Mouse (Mus musculus) neural tube, embryonic 14.5 days (tissue): Measurements from ENCODE around the gene Gm8909. TPM values are rescaled to one million over a fixed set of nuclear protein-coding genes. Genes with fewer than 3 reads are reported as not detected.
"Not testable (repeated sequence)": the region's sequence is repeated elsewhere in the genome, so short reads cannot be mapped to it uniquely, and the experiment has no call there.

ENCODE experiments used
- ATAC-seq: fragments of 200-750 bp; cut with Nextera tagmentation; 2 replicates; pipeline ENCODE4 v1.8.0; 2017; ENCODE audit warnings: low read depth, mild to moderate bottlenecking, moderate TSS enrichment, moderate library complexity
- H3K27ac ChIP-seq: fragments of 300-500 bp; sonication (generic); 2 replicates; pipeline ENCODE4 v1.5.1; 2014; ENCODE audit warnings: low read depth, mild to moderate bottlenecking, control low read depth, low read length, moderate library complexity, mixed read lengths
- H3K27me3 ChIP-seq: fragments of 300-500 bp; sonication (generic); 2 replicates; pipeline ENCODE4 v1.6.1; 2014; ENCODE audit warnings: low read length; ENCODE audit not compliant: control insufficient read depth, insufficient read depth
- H3K36me3 ChIP-seq: fragments of 300-500 bp; sonication (generic); 2 replicates; pipeline ENCODE4 v1.6.1; 2014; ENCODE audit warnings: low read length, mixed read lengths; ENCODE audit not compliant: control insufficient read depth, insufficient read depth
- H3K4me1 ChIP-seq: fragments of 300-500 bp; sonication (generic); 2 replicates; pipeline ENCODE4 v1.6.1; 2014; ENCODE audit warnings: low read length; ENCODE audit not compliant: control insufficient read depth, insufficient read depth
- H3K4me2 ChIP-seq: fragments of 300-500 bp; sonication (generic); 2 replicates; pipeline ENCODE4 v1.6.1; 2014; ENCODE audit warnings: mild to moderate bottlenecking, low read depth, low read length, control low read depth
- H3K4me3 ChIP-seq: fragments of 300-500 bp; sonication (generic); 2 replicates; pipeline ENCODE4 v1.5.1; 2014; ENCODE audit warnings: low read depth, low read length, control low read depth, mixed read lengths
- H3K9ac ChIP-seq: fragments of 300-500 bp; sonication (generic); replicated peaks from 2 replicates; pipeline ENCODE4 v1.6.1; 2014; ENCODE audit warnings: low read depth, mild to moderate bottlenecking, control low read depth, low read length, mixed read lengths
- H3K9me3 ChIP-seq: fragments of 300-500 bp; sonication (generic); 2 replicates; pipeline ENCODE4 v1.6.1; 2016; ENCODE audit warnings: low read length; ENCODE audit not compliant: control insufficient read depth
- WGBS: fragments of 180-500 bp; shearing (Covaris S2); extraction: QIAGEN DNeasy Blood & Tissue Kit; methylation state at CpG from one replicate; pipeline ENCODE4 v1.1.7; 2014; 5-methylcytosine and 5-hydroxymethylcytosine counted together
- polyA plus RNA-seq: library from polyadenylated mRNA; unstranded; fragments of >200 nt; fragmentation: Nextera tagmentation; extraction: Ambion mirVana; gene quantifications from 2 replicates; pipeline ENCODE4 v1.2.1, GENCODE M21; 2014

Gm8909 gene
- polyA plus RNA-seq, 1 experiment from 2014 or later: not detected

DNA sequence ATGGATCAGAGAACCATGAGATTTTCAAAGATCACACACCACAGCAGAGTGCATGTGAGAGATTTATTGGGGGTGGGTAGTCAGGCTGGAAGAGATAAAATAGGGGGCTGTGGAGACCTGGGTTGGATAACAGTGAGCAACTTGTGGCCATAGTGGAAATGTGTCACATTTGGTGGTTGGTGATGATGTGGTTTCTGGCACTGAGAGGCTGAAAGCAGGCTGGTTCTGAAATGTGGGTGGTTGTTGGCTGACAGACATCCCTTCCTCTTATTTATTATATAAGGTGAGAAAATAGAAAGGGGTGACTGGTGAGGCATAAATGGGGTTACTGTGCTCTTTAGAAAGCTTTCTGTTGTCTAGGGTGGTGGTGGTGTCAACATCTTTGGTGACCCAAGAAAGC, 1.4 kb upstream of the Gm8909 start:
- H3K27me3 ChIP-seq: peaks cover 16% of the 10 kb centered on the region
- no peak overlapping the region for H3K4me2 ChIP-seq
- no peak overlapping the region for H3K4me3 ChIP-seq
- no peaks in the 10 kb centered on the region for H3K36me3 ChIP-seq
- no peak overlapping the region for H3K27ac ChIP-seq
- no peaks in the 10 kb centered on the region for H3K9me3 ChIP-seq
- ATAC-seq: no peak
- H3K9ac ChIP-seq: no peak overlapping the region
- no peaks in the 10 kb centered on the region for H3K4me1 ChIP-seq

- not testable (repeated sequence) for H3K36me3 ChIP-seq, ATAC-seq, H3K4me1 ChIP-seq, H3K4me2 ChIP-seq, H3K4me3 ChIP-seq, H3K9ac ChIP-seq, H3K27ac ChIP-seq, H3K9me3 ChIP-seq
- WGBS: no CpG with 5 or more reads among the region's 1 CpGs
- peaks cover 23% of the 10 kb centered on the region for H3K27me3 ChIP-seq
Measured at GRCm38 (mm10) chr17:36169094-36169493, 757 bp upstream of the Gm8909 start.

DNA sequence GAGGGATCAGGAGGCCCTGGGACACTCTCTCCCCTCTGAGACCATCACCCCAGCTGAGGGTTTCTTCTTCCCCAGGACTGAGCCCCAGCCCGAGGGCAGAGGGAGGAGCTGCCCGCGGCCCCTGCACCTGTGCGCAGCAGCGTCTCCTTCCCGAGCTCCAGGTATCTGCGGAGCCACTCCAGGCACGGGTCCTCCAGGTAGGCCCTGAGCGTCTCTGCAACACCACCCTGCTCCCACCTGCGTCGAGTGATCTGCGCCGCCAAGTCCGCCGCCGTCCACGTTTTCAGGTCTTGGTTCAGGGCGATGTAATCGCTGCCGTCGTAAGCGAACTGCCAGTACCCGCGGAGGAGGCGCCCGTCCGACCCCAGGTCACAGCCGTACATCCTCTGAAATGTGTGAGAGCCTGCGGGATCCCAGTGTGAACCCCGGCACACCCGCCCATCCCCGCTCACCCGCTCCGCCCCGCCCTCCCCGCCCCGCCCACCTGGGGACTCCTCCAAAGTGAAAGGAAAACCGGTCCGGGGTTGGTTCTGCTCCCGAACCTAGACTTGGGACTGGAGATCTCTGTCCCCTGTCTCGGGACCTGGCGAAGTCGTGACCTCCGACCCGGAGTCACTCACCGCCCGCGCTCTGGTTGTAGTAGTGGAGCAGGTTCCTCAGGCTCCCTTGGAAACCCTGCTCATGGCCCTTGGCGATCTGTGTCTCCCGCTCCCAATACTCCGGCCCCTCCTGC, 865 bp downstream of the Gm8909 start:
- H3K9ac ChIP-seq: no peak overlapping the region
- no peak for ATAC-seq
- no peak overlapping the region for H3K27ac ChIP-seq
- peaks cover 27% of the 10 kb centered on the region for H3K27me3 ChIP-seq
- 1% methylated on average over 48 of the region's 51 CpGs for WGBS
- H3K4me2 ChIP-seq: peak overlapping the region; percentile 0; the same call in 1 of the 2 replicates
- no peak overlapping the region for H3K4me3 ChIP-seq
- H3K9me3 ChIP-seq: no peaks in the 10 kb centered on the region
- no peaks in the 10 kb centered on the region for H3K4me1 ChIP-seq
- no peaks in the 10 kb centered on the region for H3K36me3 ChIP-seq

DNA sequence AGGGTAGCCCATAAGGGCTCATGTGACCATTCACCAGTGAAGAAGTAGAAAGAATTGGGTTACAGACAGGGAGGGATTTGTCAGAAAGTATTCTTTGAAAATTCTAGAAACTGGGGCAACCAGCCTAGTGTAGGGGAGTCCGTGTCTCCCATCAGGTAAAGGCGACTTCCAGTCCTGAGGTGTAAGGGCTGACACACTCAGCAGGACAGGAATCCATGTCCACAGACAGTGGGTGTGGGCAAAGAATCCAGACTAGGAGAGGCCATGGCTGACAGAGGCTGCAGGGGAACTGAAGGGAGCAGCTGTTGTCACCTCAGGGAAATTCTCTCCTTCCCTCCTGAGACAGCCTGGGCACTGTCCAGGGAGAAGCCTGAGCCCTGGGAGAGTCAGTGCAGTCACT, 1.4 kb downstream of the Gm8909 start:
- peaks cover 32% of the 10 kb centered on the region for H3K27me3 ChIP-seq
- not testable (repeated sequence) for H3K27ac ChIP-seq, H3K9ac ChIP-seq, H3K4me1 ChIP-seq, H3K4me3 ChIP-seq, H3K36me3 ChIP-seq, ATAC-seq, H3K9me3 ChIP-seq, H3K4me2 ChIP-seq
- WGBS: 20% methylated on average over 2 of the region's 2 CpGs

DNA sequence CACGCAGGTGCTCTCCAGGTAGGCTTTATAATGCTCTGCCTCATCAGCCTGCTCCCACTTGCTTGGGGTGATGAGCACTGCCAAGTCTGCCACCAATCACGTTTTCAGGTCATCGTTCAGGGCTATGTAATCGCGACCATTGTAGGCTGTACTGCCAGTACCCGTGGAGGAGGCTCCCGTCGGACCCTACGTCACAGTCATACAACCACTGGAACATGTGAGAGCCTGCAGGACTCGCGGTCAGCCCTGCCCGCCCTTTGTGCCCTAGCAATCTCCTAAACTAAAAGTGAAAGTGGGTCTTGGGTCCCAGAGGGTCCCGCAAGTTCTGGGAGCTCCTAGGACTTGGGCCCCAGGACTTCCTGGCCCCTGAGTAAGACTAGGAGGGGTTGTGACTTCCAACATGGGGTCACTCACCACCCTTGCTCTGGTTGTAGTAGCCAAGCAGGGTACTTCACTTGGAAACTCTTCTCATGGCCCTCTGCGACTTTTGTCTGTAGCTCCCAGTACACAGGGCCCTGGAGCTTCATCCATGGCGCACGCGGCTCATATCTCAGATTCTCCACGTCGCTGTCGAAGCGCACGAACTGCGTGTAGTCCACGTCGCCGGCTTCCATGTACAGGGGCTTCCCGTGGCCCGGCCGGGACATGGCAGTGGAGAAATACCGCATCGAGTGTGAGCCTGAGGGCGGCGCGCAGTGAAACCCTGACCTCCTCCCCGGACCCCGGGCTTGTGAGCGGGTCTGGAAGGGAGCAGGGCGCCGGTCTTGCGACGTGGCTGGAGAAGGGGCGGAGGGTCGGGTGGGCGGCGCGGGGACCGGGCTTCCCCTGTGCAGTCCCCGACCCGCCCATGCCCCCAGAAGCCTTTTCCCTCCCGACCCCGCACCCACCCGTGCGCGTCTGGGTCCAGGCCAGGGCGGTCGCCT, 6.9 kb downstream of the Gm8909 start:
- peaks cover 43% of the 10 kb centered on the region for H3K27me3 ChIP-seq

GRCm38 (mm10) chr17:36158264-36158663, 10.1 kb downstream of the Gm8909 start:
- not testable (repeated sequence) for H3K4me1 ChIP-seq, H3K27ac ChIP-seq, H3K4me2 ChIP-seq, H3K9ac ChIP-seq, H3K4me3 ChIP-seq, H3K9me3 ChIP-seq, H3K36me3 ChIP-seq, ATAC-seq
- 9% methylated on average over 11 of the region's 11 CpGs for WGBS
- H3K27me3 ChIP-seq: peaks cover 25% of the 10 kb centered on the region

More for the DNA sequence above, 6.9 kb downstream of the Gm8909 start:
- WGBS: 1% methylated on average over 56 of the region's 56 CpGs
- no peak overlapping the region for H3K27ac ChIP-seq
- H3K36me3 ChIP-seq: no peaks in the 10 kb centered on the region
- no peaks in the 10 kb centered on the region for H3K4me1 ChIP-seq
- no peak overlapping the region for H3K4me2 ChIP-seq
- H3K9ac ChIP-seq: no peak overlapping the region
- H3K9me3 ChIP-seq: no peaks in the 10 kb centered on the region
- ATAC-seq: no peak
- H3K4me3 ChIP-seq: no peak overlapping the region

GRCm38 (mm10) chr17:36157782-36158181, 10.6 kb downstream of the Gm8909 start:
- under 1% methylated on average over 36 of the region's 36 CpGs for WGBS
- H3K4me2 ChIP-seq: peak overlapping the region; percentile 30
- not testable (repeated sequence) for ATAC-seq, H3K27ac ChIP-seq, H3K36me3 ChIP-seq, H3K9me3 ChIP-seq, H3K4me3 ChIP-seq, H3K4me1 ChIP-seq, H3K9ac ChIP-seq
- H3K27me3 ChIP-seq: peaks cover 25% of the 10 kb centered on the region

DNA sequence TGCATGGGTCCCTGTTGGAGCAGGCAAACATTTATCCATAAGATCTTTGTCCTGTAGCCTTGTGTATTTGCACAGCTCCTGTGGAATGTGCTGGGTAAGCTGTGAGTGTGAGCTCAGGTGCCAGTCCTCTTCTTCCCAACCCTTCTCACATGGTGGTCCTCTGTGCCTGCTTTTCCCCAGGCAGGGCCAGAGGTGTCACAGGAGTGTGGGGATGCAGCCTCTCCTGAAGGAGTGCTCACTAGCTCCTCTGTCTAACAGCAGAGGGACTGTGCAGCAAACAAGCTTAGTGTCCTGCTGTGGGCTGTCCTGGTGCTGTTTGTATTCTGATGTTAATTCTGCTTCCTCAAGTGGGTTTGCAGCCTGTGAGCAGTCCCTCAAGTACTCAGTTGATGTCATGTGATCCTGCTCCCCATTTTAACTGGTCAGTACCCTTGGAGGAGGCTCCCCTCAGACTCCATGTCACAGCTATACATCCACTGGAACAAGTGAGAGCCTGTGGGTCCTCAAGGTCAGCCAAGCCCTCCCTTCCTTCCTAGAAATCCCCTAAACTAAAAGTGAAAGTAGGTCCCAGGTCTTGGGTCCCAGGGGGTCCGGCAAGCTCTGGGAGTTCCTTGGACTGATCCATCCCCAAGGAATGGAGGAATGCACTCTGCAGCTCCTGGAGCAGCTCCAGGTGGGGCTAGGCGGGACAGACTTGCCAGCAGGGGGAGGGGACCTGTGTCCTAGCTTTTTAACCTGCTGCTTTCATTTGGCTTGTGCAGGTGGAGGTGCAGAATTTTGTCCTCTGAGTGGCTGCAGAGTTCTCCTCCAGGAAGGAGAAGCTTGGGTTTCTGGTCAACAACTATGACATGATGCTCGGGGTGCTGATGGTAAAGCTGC, 13.8 kb downstream of the Gm8909 start:
- no peak overlapping the region for H3K9ac ChIP-seq
- ATAC-seq: no peak
- H3K4me2 ChIP-seq: no peak overlapping the region
- H3K36me3 ChIP-seq: no peaks in the 10 kb centered on the region
- no peaks in the 10 kb centered on the region for H3K9me3 ChIP-seq
- no peaks in the 10 kb centered on the region for H3K4me1 ChIP-seq
- 15% methylated on average over 3 of the region's 3 CpGs for WGBS
- H3K4me3 ChIP-seq: no peak overlapping the region
- no peak overlapping the region for H3K27ac ChIP-seq
- H3K27me3 ChIP-seq: peaks cover 8% of the 10 kb centered on the region
